Mouse (Mus musculus) stomach, embryonic 14.5 days (tissue): ENCODE measurements around the gene Klhl8. TPM values are rescaled to one million over a fixed set of nuclear protein-coding genes. Genes with fewer than 3 reads are reported as not detected.

ENCODE experiments used
- ATAC-seq: fragments of 200-750 bp; cut with Nextera tagmentation; 2 replicates; pipeline ENCODE4 v1.8.0; 2017; ENCODE audit warnings: low read depth, moderate TSS enrichment; ENCODE audit not compliant: insufficient number of reproducible peaks, insufficient read depth, low FRiP score
- H3K27ac ChIP-seq: fragments of 300-500 bp; sonication (generic); 2 replicates; pipeline ENCODE4 v1.5.1; 2014; ENCODE audit warnings: mild to moderate bottlenecking, low read length, moderate library complexity, mixed read lengths
- H3K27me3 ChIP-seq: fragments of 300-500 bp; sonication (generic); 2 replicates; pipeline ENCODE4 v1.6.1; 2014; ENCODE audit warnings: low read length, control low read depth, mixed read lengths; ENCODE audit not compliant: control insufficient read depth, insufficient read depth
- H3K36me3 ChIP-seq: fragments of 300-500 bp; sonication (generic); 2 replicates; pipeline ENCODE4 v1.6.1; 2014; ENCODE audit warnings: mild to moderate bottlenecking, control low read depth, low read length, moderate library complexity, mixed read lengths; ENCODE audit not compliant: control insufficient read depth, insufficient read depth
- H3K4me1 ChIP-seq: fragments of 300-500 bp; sonication (generic); 2 replicates; pipeline ENCODE4 v1.6.1; 2014; ENCODE audit warnings: low read length, control low read depth, mixed read lengths; ENCODE audit not compliant: control insufficient read depth, insufficient read depth
- H3K4me2 ChIP-seq: fragments of 300-500 bp; sonication (generic); replicated peaks from 2 replicates; pipeline ENCODE4 v1.6.1; 2014; ENCODE audit warnings: low read depth, low read length, control low read depth
- H3K4me3 ChIP-seq: fragments of 300-500 bp; sonication (generic); 2 replicates; pipeline ENCODE4 v1.5.1; 2014; ENCODE audit warnings: low read depth, low read length, control low read depth
- H3K9ac ChIP-seq: fragments of 300-500 bp; sonication (generic); replicated peaks from 2 replicates; pipeline ENCODE4 v1.6.1; 2014; ENCODE audit warnings: low read depth, mild to moderate bottlenecking, control low read depth, low read length, moderate library complexity, mixed read lengths
- H3K9me3 ChIP-seq: fragments of 300-500 bp; sonication (generic); 2 replicates; pipeline ENCODE4 v1.6.1; 2016; ENCODE audit warnings: low read depth, low read length, control low read depth; ENCODE audit not compliant: control insufficient read depth
- WGBS: fragments of 180-500 bp; shearing (Covaris S2); extraction: QIAGEN DNeasy Blood & Tissue Kit; methylation state at CpG from one replicate; pipeline ENCODE4 v1.1.7; 2014; 5-methylcytosine and 5-hydroxymethylcytosine counted together
- polyA plus RNA-seq: library from polyadenylated mRNA; unstranded; fragments of >200 nt; fragmentation: Nextera tagmentation; extraction: Ambion mirVana; gene quantifications from 2 replicates; pipeline ENCODE4 v1.2.1, GENCODE M21; 2014

The Klhl8 gene
- polyA plus RNA-seq, 1 experiment from 2014 or later = 15.0 TPM

DNA sequence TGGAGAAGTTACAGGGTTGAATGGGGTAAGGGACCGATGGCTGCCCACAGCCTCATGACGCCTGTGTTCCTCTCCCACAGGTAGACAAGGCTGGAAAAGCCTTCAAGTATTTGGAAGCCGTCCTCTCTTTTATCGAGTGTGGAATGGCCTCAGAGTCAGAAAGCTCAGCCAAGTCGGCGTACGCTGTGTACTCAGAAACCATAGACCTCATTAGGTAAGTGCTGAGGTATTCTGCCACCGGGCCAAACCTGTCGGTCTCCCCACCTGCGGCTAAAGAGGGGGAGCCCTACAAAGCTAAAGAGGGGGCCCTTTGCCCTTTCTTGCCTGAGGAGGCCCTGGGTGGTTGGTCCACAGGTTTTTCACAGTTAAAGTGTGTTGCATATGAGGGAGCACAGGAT lies 64.9 kb downstream of the Klhl8 start:
- H3K4me2 ChIP-seq = no peak overlapping the region
- no peaks in the 10 kb centered on the region for H3K4me1 ChIP-seq
- no peaks in the 10 kb centered on the region for H3K27me3 ChIP-seq
- H3K9me3 ChIP-seq = no peaks in the 10 kb centered on the region
- 83% methylated on average over 10 of the region's 10 CpGs for WGBS
- no peak overlapping the region for H3K9ac ChIP-seq
- no peak for ATAC-seq
- H3K36me3 ChIP-seq = peaks cover 12% of the 10 kb centered on the region
- H3K27ac ChIP-seq = no peak overlapping the region
- no peak overlapping the region for H3K4me3 ChIP-seq

DNA sequence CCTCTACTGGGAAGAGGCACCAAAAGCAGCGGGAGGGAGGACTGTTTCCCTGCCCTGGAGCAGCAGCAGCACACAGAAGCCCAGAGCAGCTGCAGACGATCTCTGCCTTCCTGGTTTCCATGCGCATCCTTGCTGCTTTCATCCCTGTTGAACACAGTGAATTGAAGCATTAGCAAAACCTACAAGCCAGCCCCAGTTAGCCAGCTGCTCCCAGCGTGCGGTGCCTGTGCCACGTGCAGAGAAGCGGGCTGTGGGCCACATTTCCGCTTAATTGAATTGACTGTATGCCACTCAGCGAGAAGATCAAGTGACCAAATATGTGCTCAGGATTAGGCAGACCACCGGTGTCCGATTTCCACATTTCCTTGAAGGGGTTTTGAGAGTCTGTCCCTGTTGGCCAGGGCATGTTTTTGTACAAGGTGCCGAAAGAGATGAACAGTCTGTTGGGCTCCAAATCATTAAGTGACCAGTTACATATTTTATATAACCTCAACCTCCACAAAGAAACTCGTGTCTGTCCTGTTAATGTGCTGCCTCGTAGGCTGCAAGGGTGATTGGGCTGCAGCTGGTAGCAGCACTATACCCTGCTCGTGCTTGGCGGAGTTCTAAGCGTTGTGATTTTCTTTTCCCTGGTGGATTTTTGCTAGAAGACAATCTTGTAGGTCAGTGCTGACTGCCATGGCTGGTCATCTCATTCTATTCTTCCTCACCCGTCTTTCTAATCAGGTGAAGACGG lies 65.5 kb downstream of the Klhl8 start:
- H3K4me2 ChIP-seq = no peak overlapping the region
- no peak overlapping the region for H3K27ac ChIP-seq
- ATAC-seq = no peak

DNA sequence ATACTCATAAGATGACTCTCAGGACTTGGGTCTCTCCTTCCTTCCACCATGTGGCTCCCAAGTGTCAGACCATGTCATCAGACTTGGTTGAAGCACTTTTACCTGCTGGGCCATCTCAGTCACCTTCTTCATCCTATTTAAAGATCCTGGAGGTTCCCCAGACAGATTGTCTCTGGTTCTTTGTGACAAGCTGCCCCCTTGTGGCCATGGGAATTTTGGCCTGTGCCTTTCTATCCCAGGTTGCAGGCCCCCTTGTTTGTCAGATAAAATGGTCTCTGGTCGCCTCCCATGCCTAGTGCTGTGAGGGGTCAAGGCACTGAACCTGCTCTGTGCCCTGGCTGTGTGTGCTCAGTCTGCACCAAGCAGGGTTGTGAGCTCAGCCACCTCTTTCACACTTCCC lies 67.1 kb downstream of the Klhl8 start:
- no peak for ATAC-seq
- no peak overlapping the region for H3K27ac ChIP-seq
- WGBS = 54% methylated on average over 1 of the region's 1 CpGs
- H3K4me3 ChIP-seq = no peak overlapping the region
- H3K4me2 ChIP-seq = no peak overlapping the region
- H3K9ac ChIP-seq = no peak overlapping the region
- H3K4me1 ChIP-seq = no peaks in the 10 kb centered on the region
- no peaks in the 10 kb centered on the region for H3K27me3 ChIP-seq
- no peaks in the 10 kb centered on the region; the same call in 1 of the 2 replicates for H3K36me3 ChIP-seq
- H3K9me3 ChIP-seq = no peaks in the 10 kb centered on the region

More for the DNA sequence above, 65.5 kb downstream of the Klhl8 start:
- Histone ChIP-seq H3K27me3 (no peaks in the 10 kb centered on the region), H3K4me3 (no peak overlapping the region), H3K36me3 (peaks cover 10% of the 10 kb centered on the region), H3K9ac (no peak overlapping the region), H3K9me3 (no peaks in the 10 kb centered on the region), H3K4me1 (no peaks in the 10 kb centered on the region)
- 73% methylated on average over 19 of the region's 19 CpGs for WGBS

DNA sequence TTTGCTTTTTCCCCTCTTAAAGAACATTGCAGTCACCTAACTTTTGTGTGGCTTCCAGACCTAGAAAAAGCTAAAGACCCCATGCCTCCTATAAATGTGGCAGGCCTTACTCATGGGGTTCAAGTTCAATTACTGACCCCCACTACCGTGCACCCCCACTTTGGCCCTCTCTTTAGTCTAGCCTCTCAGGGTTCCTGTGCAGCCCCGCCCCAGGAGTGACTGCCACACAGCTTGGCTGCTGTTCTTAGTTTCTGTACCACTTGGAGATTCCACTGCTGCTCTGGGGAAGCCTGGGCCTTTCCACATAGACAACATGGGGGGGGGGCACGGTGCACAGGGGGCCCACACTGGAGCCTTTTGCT lies 71.8 kb downstream of the Klhl8 start:
- Histone ChIP-seq H3K9ac (no peak overlapping the region), H3K4me1 (no peaks in the 10 kb centered on the region), H3K4me2 (no peak overlapping the region), H3K36me3 (no peaks in the 10 kb centered on the region; the same call in 1 of the 2 replicates), H3K27ac (no peak overlapping the region), H3K9me3 (no peaks in the 10 kb centered on the region), H3K4me3 (no peak overlapping the region), H3K27me3 (no peaks in the 10 kb centered on the region)
- 70% methylated on average over 3 of the region's 3 CpGs for WGBS
- no peak for ATAC-seq

DNA sequence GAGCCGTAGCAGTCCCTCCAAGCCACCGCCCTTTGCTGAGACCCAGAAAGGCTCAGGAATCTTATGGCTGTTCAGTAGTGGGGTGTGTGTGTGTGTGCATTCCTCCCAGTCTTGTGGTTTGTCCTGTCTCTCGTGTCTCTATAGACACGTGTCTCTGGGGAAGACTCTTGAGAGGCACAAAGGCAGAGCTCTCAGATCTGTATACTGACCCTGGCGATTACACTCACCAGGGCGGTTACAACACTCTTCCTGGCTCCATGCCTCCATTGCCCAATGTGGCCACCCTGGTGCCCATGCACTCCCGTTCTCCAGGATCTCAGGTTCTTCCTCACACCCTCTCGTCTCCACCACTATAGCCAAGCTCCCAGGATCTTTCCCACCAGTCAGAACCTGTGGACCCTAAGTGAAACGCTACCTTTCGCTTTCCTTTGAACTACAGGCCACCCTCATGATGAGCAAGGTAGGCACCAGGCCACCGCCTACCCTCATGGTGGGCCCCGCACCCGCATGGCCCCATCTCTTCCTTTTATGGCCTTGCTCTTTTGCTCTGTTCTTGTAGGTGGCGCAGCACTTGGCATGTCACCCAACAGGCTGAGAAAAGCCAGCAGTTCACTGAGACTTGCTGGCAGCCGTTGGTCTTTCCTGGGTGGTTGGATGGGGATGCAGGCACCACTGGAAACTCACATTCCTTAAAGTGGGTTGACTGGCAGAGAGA lies 72.4 kb downstream of the Klhl8 start:
- WGBS = 86% methylated on average over 15 of the region's 15 CpGs
- H3K36me3 ChIP-seq = peaks cover 4% of the 10 kb centered on the region; the same call in 1 of the 2 replicates
- no peak overlapping the region for H3K4me2 ChIP-seq
- no peak overlapping the region for H3K9ac ChIP-seq
- H3K27ac ChIP-seq = no peak overlapping the region
- H3K9me3 ChIP-seq = no peaks in the 10 kb centered on the region
- H3K27me3 ChIP-seq = no peaks in the 10 kb centered on the region
- H3K4me1 ChIP-seq = no peaks in the 10 kb centered on the region
- no peak for ATAC-seq
- H3K4me3 ChIP-seq = no peak overlapping the region

DNA sequence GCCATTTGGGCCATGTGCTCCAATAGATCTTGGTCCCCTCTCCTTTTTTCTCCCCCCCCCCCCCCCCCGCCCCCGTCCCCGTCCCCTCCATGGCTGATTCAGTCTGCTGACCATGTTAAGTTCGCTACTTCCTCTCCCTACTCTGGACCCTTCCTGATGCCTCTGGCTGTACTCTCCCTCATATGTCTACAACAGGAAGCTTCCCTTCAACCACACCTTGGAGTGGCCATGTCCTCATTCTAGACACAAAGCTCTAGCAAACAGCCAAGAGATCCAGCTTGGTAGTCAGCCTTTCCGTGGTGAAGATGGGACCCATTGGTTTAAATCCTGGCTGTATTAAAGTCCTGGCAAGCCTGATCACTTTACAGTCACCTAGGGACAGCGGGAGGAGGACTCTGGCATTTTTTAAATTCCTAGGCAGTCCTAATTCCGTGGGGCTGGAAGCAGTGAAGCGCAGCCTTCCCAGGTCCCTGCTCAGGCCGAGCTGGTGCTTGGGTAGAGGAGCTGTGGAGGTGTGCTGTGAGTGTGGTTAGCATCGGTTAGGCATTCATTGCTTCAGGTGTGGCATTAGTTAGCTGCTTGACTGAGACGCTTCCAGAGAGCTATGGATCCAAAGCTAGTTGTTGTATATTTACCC lies 74.8 kb downstream of the Klhl8 start:
- no peak overlapping the region for H3K27ac ChIP-seq
- WGBS = 71% methylated on average over 10 of the region's 11 CpGs
- peaks cover 4% of the 10 kb centered on the region; the same call in 1 of the 2 replicates for H3K36me3 ChIP-seq
- H3K27me3 ChIP-seq = no peaks in the 10 kb centered on the region
- no peak overlapping the region for H3K4me3 ChIP-seq
- H3K9me3 ChIP-seq = no peaks in the 10 kb centered on the region
- H3K4me1 ChIP-seq = no peaks in the 10 kb centered on the region
- ATAC-seq = no peak
- no peak overlapping the region for H3K9ac ChIP-seq
- H3K4me2 ChIP-seq = no peak overlapping the region

DNA sequence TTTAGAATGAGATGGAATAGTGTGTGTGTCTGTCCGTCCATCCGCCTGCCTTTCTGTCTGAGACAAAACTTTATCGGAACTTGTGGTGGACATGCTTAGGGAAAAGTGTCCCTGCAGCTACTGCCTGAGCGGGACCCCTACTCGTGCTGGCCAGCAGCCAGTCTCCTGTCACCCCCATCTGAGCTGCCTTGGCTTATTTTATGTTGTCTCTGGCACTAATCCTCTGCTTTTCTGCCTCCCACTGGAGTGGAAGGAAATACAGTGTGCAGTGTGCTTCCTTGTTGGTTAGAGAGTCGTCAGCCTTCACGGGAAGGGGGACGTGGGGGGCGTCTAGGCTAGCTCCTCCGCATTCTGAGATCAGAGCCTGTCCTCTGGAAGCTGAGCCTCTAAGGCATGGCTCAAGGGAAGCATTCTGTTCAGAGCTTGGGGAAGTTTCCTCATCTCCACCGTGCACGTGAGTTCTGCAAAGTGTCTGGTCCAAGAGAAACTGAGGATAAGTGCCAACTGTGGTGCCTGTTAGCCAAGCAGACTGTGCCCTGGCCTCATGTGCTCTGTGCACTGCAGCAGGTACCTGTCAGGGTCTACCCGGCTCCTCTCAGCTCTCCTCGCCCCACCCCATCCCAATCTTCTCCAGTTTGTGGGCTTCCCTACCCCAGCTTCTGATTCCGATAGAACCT lies 75.5 kb downstream of the Klhl8 start:
- 79% methylated on average over 15 of the region's 15 CpGs for WGBS
- H3K36me3 ChIP-seq = peaks cover 4% of the 10 kb centered on the region; the same call in 1 of the 2 replicates
- no peaks in the 10 kb centered on the region for H3K27me3 ChIP-seq
- H3K4me1 ChIP-seq = no peaks in the 10 kb centered on the region
- H3K9me3 ChIP-seq = no peaks in the 10 kb centered on the region
- no peak overlapping the region for H3K27ac ChIP-seq
- no peak for ATAC-seq
- no peak overlapping the region for H3K9ac ChIP-seq
- no peak overlapping the region for H3K4me3 ChIP-seq
- no peak overlapping the region for H3K4me2 ChIP-seq

DNA sequence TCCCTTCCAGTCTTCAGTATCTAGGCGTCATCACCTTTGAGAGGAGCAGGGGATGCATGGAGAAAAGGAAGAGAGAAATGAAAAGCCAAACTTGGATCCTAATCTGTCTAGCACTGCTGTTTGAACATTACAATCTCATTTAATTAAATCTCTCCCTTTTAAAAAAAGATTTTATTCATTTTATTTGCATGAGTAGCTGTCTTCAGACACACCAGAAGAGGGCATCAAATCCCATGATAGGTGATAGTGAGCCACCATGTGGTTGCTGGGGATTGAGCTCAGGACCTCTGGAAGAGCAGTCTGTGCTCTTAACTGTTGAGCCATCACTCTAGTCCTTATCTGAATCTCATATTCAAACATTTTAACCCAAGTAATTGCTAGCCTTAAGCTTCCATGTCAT lies 80.2 kb downstream of the Klhl8 start:
- Histone ChIP-seq H3K4me1 (no peaks in the 10 kb centered on the region), H3K27me3 (no peaks in the 10 kb centered on the region), H3K9me3 (no peaks in the 10 kb centered on the region), H3K4me3 (no peak overlapping the region), H3K9ac (no peak overlapping the region), H3K4me2 (no peak overlapping the region), H3K36me3 (peaks cover 4% of the 10 kb centered on the region; the same call in 1 of the 2 replicates), H3K27ac (no peak overlapping the region)
- 91% methylated on average over 1 of the region's 1 CpGs for WGBS
- ATAC-seq = no peak
